Mouse (Mus musculus) heart, adult 8-10 months (tissue): ENCODE measurements around the gene Plekhg2. TPM values are rescaled to one million over a fixed set of nuclear protein-coding genes. Genes with fewer than 3 reads are reported as not detected.
"Not testable (repeated sequence)": the region's sequence is repeated elsewhere in the genome, so short reads cannot be mapped to it uniquely, and the experiment has no call there.

Experiments used
- DNase-seq: peaks from one replicate; pipeline ENCODE4 v3.0.0; 2022; ENCODE audit warnings: low spot score
- total RNA-seq, 4 experiments: library from RNA; stranded (reverse); gene quantifications; 2 replicates each; pipeline ENCODE4 v1.2.4; 2022

Plekhg2 gene
- total RNA-seq, result 10 to 100 TPM in 3 of 4 experiments, 1 to 10 TPM in 1; 8.9 to 13.2 (median 11.2) TPM

DNA sequence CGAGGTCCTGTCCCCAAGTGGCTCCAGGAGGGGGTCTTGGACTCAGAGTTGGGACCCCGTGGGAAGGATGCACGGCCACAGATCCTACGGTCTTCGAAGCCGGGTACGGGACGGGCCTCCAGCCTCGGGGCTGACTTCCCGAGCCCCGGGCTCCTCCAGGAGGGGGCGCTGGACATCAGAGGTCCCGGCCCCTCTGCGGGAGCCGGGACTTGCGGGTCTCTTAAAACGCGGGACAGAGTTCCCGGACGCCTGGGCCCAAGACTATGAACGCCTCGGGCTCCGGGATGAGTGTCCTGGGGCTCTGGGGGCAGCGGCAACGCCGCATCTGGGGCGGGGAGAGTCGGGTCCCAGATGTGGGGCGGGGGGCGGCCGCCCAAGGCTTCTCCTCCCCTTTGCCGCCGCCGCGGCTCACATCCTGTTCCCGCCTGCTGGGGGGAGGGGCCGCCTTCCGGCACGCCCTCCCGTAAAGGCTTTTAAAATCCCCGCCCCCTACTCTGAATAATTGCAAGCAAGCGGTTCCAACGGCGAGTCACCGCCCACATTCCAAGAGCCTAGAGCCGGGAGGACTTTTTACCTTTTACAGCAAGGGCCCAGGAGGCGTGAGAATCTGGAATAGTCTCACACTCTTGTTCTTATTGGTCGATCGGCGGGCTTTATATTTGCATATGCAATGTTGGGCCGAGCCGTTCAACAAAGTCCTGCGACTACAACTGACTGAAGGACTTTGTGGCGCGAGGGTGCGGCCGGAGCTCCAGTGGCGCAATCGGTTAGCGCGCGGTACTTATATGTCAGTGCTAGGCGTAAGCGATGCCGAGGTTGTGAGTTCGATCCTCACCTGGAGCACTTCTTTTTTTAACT, at the start of gene Plekhg2:
Gene Plekhg2 (minus strand): TSS at position 349 of the 858 bp plus-strand sequence.
- peak; percentile 99 for DNase-seq

DNA sequence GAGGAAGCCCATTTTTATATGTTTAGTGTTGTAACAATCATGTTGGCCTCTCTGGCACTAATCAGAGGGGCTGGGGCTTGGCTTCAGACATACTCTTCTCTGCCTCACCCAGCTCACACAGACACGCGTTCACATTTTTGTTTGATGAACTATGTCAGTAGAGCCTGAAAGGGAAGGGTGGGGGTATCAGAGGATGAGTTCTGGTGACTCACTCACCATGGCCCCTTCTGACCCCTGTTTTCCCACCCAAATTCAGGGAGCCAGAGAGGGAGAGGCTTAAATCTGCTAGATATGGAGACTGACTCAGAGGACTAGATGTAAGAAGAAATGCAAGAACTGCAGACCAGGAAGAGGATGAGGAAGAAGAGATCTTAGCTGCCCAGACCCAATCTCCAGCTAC, 47.0 kb upstream of the Plekhg2 start:
- no peak for DNase-seq

DNA sequence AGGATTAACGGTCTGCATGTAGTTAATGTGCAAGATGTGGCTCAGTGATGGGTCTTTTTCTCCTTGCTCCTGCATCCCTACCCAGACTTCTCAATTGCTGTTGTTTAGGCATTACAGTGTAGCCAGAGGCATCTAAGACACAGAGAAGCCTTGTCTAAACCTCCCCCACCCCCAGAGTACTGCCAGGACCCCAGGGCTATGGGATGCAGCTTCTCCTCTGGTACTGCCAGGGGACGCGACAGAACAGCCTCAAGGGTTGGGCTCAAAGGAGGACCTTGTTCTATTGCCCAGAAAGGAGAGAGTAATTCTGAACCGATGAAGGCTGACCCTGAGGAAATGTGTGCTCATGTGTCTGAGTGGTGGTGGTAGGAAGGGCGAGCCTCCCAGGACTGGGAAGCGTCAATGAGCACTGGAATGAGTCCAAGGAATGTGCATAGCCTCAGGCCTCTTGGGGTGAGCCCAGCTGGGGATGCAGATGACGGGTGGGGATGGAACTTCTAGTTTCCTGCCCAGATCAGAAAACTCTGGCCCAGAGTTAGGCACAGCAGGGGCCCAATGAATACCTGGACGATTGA, 45.8 kb upstream of the Plekhg2 start:
- peak; percentile 77 for DNase-seq

DNA sequence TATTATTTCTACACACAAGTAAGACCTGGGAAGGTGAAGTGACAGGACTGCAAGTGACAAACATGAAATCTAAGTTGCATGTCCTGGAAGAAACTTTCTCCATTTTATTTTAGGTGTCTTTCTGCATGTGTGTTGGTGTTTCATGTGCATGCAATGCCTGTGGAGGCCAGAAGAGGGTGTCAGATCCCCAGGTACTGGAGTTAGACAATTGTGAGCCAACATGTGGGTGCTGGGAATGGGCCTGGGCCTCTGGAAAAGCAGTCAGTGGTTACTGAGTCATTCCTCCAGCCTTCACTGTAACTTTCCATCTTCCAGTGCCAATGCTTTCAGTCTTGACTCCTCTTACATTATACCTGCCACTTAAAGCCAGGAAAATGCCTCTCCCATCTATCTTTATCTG, 45.0 kb upstream of the Plekhg2 start:
- no peak for DNase-seq

DNA sequence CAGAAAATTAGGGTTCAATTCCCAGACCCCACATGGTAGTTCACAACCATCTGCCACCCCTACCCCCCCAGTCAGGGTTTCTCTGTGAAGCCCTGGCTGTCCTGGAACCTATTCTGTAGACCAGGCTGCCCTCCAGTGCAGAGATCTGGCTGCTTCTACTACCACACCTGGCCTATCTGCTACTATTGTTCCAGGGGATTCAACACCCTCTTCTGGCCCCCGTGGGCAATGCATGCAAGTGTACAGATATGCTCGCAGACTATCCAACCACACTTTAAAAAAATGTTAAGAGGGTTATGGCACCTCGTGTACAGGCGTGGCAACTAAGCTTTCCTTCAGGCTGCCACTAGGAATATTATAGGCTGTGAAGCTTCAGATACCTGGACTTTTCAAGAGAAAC, 40.4 kb upstream of the Plekhg2 start:
- no peak for DNase-seq

DNA sequence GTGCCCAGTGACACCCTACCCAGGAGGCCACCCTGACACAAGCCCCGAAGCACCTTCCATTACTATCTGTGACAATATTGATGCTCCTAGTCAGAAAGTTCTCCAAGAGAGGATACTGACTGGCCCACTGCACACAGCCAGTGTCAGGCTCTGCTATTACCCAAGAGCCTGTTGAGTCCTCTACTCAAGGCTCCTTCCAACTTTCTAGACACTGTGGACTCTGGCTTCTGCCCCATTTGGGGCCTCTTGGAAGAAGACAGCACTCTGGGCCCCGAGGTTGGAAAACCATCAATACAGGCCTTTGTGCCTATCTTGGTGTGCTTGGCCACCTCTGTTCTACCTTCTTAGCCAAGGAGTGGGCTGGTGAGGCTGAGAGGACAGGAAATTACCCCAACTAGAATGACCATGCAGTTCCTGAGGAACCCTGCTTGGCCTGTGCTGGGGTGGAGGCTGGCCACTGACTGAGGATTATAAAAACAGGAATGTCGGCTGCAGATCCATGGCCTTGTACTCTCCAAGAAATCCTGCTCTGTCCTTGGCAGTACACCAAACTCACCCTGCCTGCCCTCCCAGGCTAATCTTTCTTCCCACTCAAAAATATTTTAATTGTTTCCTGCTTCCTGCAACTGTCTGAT, 38.6 kb upstream of the Plekhg2 start:
- peak; percentile 84 for DNase-seq

DNA sequence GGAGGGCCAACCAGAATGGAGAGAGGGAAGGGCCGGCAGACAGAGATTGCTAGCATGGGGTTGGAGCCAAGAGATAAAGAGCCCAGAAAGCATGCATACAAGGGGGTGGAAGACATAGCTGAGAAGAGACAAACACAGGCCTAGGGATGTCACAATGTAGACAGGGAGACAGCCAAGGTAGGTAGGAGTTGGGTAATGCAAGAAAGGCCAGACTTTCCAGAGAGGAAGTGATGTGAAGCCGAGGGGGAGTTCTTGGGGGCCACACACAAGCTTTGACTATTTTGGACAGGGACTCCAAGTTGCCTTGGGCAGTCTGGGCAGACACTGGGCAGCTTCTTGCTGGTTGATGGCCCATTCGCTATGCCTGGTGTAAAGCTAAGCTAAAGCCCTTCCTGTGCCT, 29.5 kb upstream of the Plekhg2 start:
- DNase-seq, result no peak

DNA sequence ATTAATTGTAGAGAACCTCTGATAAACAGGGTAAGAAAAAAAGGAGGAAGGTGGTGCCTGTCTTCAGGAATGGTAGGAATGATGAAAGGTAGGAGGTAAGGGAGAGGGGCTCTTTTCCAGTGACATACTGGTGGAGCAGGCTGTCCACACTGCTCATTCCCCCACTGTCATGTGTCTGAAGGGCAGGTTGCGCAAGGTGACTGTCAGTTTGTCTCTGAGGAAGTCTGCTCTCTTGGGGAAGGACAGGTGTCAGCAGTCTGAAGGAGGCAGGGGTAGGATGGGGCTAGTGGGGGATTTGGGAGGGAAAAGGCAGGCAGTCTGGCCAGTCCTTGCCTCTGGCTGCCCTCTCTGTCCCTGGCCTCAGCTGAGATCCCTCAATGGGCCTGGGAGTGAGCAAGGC, 28.6 kb upstream of the Plekhg2 start:
- no peak for DNase-seq

DNA sequence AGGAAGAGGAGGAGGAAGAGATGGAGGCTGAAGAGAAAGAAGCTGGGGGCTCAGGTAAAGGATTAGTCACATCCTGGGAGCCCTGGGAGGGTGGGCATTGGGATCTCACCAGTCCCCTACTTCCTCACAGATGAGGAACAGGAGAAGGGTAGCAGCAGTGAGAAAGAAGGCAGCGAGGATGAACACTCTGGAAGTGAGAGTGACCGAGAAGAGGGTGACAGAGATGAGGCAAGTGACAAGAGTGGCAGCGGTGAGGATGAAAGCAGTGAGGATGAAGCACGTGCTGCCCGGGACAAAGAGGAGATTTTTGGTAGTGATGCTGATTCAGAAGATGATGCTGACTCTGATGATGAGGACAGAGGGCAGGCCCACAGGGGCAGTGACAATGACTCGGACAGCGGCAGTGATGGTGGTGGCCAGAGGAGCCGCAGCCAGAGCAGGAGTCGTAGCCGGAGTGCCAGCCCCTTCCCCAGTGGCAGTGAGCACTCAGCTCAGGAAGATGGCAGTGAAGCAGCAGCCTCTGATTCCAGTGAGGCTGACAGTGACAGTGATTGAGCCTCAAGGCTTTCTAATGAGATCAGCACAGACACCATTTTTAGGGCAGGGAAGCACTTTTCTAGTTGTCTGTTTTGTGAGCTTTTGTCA, 26.4 kb upstream of the Plekhg2 start:
- DNase-seq, result no peak

DNA sequence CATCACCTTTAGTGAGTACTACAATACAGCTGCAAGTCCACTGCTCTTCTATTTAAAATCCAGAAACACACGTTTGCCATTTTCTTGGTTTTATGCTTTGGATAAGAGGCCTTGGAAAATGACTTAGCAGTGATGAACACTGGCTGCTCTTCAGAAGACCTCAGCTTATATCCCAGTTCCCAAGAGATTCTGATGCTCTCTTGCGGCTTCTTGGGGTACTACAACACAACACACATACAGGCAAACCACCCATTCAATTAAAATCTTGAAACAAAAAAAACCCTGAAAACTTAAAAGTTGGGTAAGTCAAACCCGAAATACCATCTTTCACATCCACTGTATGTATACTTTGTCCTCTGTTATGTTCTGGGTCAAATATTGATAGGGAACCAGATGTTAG, 25.6 kb upstream of the Plekhg2 start:
- DNase-seq, result no peak

DNA sequence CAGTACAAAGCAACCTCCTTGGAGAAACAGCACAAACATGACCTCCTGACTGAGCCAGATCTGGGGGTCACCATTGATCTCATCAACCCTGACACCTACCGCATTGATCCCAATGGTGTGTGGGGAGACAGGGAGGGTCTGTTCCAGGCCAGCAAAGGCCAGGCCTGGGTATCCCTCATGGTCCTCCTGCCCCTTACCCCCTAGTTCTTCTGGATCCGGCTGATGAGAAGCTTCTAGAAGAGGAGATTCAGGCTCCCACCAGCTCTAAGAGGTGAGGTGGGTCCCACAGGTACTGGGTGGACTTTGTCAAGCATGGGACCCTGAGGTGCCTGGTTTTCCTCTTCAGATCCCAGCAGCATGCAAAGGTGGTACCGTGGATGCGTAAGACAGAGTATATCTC, 23.0 kb upstream of the Plekhg2 start:
- no peak for DNase-seq

DNA sequence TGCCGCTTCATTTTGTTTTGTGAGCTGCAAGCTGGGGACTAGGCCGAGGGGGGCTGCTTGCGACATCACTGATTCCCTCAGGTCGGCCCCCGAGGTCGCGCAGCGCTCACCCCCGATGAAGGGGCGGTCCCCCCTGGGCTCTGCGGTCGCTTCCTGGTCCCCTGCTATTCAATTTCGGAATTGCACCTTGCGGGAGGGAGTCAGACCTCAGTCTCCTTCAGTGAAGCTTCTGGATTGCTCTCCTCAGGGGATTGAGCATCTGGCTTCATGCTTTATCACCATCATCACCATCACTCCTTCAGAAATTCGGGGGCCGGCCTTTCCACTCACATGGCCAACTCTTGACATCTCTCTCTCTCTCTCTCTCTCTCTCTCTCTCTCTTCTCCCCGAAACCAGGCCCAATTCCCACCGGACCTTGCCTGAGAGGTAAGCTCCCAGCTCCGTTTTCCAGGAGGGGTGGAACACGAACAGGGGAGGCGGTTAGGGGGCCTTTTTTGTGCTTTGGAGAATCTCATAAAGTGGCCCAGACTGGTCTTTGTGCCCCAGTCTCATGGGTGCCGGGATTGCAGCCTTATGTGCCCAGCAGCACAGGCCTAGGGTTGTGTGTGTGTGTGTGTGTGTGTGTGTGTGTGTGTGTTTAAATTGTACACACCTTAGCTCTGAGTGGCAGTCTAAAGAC, 21.0 kb upstream of the Plekhg2 start:
- DNase-seq, result no peak

DNA sequence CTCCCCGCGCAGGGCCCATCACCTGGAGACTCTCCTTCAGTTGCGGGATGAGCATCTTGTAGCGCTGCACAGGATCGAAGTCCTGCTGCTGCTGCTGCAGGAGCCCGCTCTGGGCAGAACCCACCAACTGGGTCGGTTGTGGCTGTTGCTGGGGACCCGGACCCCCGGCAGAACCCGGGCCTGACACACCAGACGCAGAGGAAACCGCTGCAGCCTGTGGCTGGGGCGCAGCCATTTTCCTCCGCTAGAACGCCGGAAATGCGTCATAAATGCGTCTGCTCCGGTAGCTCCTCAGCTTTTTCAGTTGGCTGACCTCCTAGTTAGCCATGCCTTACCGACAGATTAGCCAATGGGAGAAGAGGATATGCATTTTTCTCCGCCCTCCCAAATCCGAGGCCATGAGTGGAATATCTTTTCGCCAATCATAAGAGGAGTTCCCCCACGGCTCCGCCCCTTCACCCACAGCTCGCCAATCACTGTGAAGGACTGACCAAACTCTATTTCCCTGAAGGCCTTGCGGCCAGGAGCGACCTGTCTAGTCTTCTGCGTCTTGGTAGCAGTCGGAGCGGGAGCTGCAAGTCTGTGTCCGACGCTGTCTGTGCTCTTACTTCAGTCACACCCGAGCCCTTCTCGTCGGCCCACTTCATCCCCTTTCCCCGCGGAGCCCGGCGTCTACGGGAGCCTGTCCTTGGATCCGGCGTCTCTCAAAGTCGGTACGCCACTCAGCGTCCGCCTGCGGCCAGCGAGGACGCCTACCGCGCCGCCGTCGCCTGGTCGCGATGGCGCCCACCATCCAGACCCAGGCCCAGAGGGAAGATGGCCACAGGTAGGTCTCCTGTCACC, 20.3 kb upstream of the Plekhg2 start, which contains the start of the genes Med29 and Paf1:
Gene Med29 (minus strand): TSS at position 280 of the 843 bp plus-strand sequence.
Gene Paf1 (plus strand): TSS at position 523 of the 843 bp plus-strand sequence.
- peak; percentile 99 for DNase-seq

DNA sequence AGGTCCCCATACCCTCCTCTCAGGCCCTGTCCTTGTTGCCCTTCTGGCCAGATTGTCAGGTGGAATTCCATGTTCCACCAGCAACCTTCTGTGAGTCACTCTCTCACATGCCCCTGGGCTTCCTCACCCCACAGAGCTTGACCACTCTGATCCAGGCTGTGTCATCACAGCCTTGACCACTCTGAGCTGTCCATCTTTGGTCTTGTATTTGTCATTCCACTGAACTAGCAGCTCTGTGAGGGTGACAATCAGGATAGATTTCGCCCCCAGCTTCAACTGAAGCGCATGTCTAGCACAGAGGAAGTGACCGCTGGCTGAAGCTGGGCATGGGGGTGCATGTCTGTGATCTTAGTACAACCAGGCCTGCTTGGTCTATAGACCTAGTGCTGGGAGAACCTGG, 17.9 kb upstream of the Plekhg2 start:
- DNase-seq, result no peak

DNA sequence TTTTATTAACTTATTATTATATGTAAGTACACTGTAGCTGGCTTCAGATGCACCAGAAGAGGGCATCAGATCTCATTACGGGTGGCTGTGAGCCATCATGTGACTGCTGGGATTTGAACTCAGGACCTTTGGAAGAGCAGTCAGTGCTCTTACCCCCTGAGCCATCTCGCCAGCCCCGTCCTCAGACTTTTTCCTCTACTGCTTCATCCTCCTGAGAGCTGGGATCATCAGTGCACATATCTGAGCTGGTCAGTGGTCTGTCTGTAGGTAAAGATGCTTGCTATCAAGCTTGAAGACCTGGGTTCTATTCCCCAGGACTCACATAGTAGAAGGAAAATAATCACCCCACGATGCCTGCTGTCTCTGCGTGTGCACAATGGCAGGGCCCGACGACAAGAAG, 15.0 kb upstream of the Plekhg2 start:
- not testable (repeated sequence) for DNase-seq

DNA sequence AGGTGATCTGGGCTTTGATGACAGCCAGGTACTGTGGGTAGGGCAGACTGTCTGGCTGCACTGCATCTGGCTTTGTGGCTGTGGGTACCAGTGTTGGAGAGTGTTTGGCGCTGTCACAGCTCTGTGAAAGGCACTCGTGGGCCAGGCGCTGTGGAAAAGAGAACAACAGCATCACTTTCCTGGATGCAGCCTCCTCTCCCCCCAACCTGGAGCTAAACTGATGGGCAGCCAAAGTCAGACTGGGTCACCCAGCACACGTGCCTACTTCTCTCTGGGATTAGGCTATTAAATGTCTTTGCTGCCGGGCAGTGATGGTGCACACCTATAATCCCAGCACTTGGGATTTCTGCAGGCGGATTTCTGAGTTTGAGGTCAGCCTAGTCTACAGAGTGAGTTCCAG, 14.5 kb upstream of the Plekhg2 start:
- not testable (repeated sequence) for DNase-seq

DNA sequence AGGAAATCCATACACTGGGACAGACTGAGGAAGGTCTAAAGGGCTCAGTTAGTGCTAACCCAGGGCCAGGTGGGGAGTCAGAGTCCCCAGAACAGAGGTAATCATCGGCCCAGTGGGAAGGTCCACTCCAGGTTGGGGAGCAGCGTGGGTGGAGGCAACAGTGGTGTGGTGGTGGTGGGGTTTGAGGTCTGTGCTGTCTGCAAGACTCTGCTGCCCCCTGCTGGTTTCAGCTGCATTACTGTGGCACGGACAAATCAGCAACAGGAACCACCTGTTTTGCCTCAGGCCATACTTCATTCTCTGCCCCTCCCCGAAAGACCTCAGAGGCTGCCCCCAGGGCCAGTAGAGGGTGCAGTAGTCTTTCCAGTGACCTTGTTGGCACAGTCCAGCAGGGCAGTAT, 14.1 kb upstream of the Plekhg2 start:
- peak; percentile 84 for DNase-seq

DNA sequence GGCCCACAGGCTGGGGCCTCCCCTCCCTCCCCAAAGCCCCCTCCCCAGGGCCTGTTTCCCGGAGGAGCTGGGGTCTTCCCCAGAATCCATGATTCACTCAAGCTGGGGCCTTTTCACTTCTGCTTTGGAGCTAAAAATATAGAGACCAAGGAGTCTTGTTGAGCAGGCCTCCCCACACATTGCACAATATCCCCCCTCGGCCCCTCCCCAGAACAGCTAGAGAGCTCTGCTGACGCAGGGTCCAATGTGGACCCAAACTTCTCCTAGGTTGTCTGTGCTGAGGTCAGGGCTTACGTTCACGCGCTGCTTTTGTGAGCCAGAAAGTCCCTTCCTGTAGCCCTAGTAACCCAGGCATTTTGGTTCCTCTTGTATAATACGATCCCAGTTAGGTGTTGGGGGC, 13.6 kb upstream of the Plekhg2 start:
- DNase-seq, result peak; percentile 58

DNA sequence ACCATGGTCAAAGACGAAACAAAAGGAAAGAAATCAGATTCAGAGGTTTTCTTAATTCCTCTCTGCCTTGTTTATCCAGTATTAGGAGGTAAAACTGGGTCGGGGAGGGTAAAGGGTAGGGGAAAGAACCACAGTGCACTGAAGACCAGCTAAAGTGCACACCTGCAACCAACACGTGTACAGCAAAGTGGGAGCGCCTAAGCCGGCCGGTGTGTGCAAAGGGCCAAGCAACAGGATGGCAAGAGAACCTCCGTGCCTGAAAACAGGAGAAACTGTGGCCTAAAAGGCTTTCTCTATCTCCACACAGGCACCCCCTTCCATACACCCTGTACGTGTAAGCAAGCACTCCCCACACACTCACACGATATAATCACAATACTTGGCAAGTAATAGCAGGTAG, 12.8 kb upstream of the Plekhg2 start:
- DNase-seq, result no peak

DNA sequence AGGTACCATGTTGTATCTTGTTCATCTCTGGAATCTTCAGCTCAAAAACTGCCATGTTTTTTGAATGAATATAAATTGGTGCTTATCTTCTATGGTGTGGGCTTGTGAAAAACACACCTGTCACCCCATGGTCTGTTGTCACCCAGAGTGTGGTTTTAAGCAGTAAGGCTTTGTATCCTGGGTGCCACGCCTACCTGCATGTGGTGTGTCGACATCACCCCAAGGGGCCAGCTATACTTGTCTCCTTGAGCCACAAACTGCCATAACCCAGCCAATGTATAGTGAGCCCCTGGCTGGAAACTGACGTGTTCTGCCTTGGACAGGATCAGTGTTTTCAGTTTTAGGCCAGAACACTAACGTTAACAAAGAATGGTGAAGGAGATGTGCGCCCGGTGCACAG, 11.8 kb upstream of the Plekhg2 start:
- no peak for DNase-seq

DNA sequence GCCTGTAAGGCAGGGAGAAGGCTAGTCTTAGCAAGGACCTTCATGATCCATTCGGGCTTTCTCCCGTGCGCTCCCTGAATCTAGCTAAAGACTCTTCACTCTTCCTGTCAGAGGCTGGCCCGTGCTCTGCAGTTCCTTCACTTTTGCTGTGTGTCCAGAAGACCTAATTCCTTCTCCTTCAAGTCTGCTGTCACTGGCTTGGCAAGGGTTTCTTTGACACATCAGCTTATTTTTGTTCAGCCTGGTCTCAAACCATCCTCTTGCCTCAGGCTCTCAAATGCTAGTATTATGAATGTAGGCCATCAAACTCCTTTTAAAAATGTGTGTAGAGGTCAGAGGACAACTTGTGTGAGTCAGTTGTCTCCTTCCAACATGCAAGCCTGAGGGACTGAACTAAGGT, 11.2 kb upstream of the Plekhg2 start:
- no peak for DNase-seq
